Mouse (Mus musculus) adrenal gland, adult 8-10 months (tissue): ENCODE results near the gene Cnih4. TPM values are rescaled to one million over a fixed set of nuclear protein-coding genes. Genes with fewer than 3 reads are reported as not detected.
A peak's percentile ranks its signal among the peaks of the same experiment; 100 is the strongest.

Source experiments
- DNase-seq: peaks from one replicate; pipeline ENCODE4 v3.0.0; 2022
- total RNA-seq, 4 experiments: library from RNA; stranded (reverse); gene quantifications; 2 replicates each; pipeline ENCODE4 v1.2.4; 2022

Cnih4 gene
- total RNA-seq, result 10 to 100 TPM; 47.3 to 77.6 (median 60.8) TPM

GRCm38 (mm10) chr1:181143950-181144836, at the start of gene Cnih4, which contains the start of gene Nvl:
Cnih4 (plus strand) TSS chr1:181144693.
Nvl (minus strand) TSS chr1:181144204.
- DNase-seq, result peak; percentile 90

- DNase-seq, result no peak
Observed at GRCm38 (mm10) chr1:181117112-181117511, 27.4 kb upstream of the Cnih4 start.

GRCm38 (mm10) chr1:181124145-181124544, 20.3 kb upstream of the Cnih4 start:
- DNase-seq, result no peak

GRCm38 (mm10) chr1:181125916-181126315, 18.6 kb upstream of the Cnih4 start:
- no peak for DNase-seq

GRCm38 (mm10) chr1:181126766-181127165, 17.7 kb upstream of the Cnih4 start:
- no peak for DNase-seq

GRCm38 (mm10) chr1:181131915-181132314, 12.6 kb upstream of the Cnih4 start:
- DNase-seq, result peak; percentile 77

- DNase-seq, result no peak
Observed at GRCm38 (mm10) chr1:181138730-181139129, 5.8 kb upstream of the Cnih4 start.

GRCm38 (mm10) chr1:181143609-181143949, 914 bp upstream of the Cnih4 start:
- no peak for DNase-seq

- no peak for DNase-seq
Observed at GRCm38 (mm10) chr1:181144966-181145365, 473 bp downstream of the Cnih4 start.

- DNase-seq, result no peak
Observed at GRCm38 (mm10) chr1:181146187-181146586, 1.7 kb downstream of the Cnih4 start.

GRCm38 (mm10) chr1:181148540-181148939, 4.0 kb downstream of the Cnih4 start:
- no peak for DNase-seq

GRCm38 (mm10) chr1:181149373-181150017, 5.0 kb downstream of the Cnih4 start:
- no peak for DNase-seq

- DNase-seq, result no peak
Observed at GRCm38 (mm10) chr1:181150431-181150826, 5.9 kb downstream of the Cnih4 start.

- DNase-seq, result peak; percentile 87
Observed at GRCm38 (mm10) chr1:181150827-181151534, 6.5 kb downstream of the Cnih4 start.

- DNase-seq, result no peak
Observed at GRCm38 (mm10) chr1:181151541-181151940, 7.0 kb downstream of the Cnih4 start.

- DNase-seq, result no peak
Observed at GRCm38 (mm10) chr1:181167816-181168215, 23.3 kb downstream of the Cnih4 start.

- no peak for DNase-seq
Observed at GRCm38 (mm10) chr1:181168377-181168776, 23.9 kb downstream of the Cnih4 start.

GRCm38 (mm10) chr1:181170210-181170609, 25.7 kb downstream of the Cnih4 start:
- no peak for DNase-seq

GRCm38 (mm10) chr1:181188925-181189324, 44.4 kb downstream of the Cnih4 start:
- DNase-seq, result no peak

GRCm38 (mm10) chr1:181199446-181199845, 55.0 kb downstream of the Cnih4 start:
- DNase-seq, result no peak

GRCm38 (mm10) chr1:181210147-181210546, 65.7 kb downstream of the Cnih4 start:
- no peak for DNase-seq

- DNase-seq, result peak; percentile 32
Observed at GRCm38 (mm10) chr1:181210601-181211402, 66.3 kb downstream of the Cnih4 start.
